Mouse (Mus musculus): ENCODE measurements around the gene Asb2.

Asb2 gene

DNA sequence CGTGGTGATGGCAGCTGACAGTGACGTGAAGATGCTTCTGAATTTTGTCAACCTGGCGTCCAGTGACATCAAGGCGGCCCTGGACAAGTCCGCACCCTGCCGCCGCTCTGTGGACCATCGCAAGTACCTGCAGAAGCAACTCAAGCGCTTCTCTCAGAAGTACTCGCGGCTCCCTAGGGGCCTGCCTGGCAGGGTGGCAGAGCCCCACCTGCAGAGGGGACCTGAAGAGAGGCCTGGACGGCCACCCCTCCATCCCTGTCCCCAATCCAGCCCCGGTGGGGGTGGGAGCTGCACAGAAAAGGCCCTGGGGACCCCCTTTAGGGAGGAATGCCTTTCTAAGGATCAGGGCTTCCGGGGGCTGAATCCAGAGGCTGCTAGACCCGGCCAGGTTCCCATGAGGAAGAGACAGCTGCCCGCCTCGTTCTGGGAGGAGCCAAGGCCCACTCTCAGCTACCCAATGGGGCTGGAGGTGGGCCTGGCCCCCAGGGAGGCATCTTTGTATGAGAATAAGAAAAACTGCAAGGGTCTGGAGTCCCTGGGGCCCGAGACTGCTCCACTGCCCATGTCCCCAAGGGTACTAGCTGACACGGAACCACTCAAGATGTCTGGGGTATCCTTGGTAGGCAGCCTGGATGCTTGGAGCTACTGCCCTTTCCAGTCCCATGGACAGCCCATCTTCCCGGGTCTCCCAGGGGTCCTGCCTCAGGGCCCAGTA, 39.8 kb downstream of the Asb2 start:
- no peak for DNase-seq (ENCODE audit: low spot score)

DNA sequence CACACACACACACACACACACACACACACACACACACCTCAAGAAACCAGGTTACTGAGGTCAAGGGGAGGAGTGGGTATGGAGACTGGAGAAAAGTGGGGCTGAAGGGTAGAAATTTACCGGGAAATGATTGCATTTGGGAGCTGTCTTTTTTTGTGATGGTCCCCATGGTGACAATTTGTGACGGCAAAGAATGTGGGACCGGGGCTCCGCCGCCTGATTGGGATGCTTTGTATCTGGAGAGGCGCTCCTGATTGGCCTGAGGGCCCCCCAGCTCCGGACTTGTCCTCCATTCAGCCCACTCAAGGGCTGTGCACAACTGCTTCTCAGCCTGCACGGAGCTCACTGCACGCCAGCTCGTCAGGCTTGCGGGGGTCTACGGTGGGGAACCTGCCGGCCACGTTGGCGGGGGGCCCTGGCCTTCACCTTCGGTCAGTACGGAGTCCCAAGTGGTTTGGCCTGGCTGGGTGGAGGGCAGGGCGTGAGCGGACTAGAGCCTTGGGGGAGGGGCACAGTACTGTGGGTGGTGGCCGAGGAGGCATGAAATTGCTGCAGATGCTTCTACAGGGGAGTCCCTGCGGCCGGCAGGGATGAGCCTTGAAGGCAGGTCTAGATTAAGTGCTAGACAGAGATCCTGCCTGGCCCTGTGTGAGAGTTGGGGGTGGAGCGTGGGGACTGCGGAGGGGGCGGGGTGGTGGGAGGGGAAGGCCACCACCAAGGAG, 41.0 kb downstream of the Asb2 start:
- no peak for DNase-seq (ENCODE audit: low spot score)

DNA sequence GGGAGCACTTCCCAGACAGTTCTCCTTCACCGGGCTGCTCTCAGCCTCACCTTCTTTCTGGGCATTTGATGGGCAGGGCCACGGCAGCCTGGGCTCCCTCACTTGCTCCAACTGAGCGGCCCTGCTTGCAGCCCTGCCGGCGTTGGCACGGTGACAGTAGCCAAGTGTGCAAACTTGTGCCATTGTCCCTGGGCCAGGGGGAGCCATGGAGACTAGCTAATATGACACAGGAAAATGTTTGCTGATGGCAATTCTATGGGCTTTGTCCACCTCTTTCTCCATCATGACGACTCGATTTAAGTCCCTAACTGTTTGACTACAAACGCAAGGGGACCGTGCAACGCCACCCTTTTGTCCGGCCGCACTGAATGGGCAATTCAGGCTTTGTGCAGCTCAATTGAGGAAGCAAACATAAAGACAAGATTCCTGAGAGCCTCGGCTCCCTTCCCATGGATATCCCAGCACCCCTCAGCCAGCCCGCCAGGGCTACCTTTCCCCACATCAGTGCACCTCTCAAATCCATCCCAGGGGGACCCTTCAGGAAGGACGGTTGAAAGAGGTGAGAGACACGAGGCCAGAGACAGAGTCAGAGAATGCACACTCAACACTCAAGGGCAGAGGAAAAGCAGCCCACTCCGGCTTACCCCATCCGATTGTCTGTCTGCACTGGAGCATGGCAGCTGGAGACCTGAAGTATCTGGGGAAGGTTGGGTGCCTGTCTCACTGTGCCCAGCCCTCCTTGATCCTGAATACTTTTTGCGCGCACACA, 41.7 kb downstream of the Asb2 start:
- DNase-seq (ENCODE audit: low spot score), result no peak

DNA sequence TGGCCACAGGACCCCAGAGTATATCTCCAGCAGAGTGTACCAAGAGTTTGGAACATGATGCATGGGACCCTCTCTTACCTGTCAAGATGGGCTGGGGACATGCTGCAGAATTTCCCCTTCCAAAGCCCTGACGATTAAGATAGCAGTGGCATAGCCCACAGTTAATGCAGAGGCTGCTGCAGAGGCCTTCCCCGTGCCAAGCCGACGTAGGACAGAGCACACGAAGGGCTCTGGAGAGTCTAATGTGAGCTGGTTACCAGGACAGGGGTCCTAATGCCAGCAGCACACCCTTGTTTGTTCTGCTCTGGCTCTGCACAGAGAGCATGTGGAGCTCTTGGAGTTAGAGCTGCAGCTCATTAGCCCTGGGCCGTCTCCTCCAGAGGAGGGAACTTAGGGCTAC, 42.5 kb downstream of the Asb2 start:
- DNase-seq (ENCODE audit: low spot score), result no peak

DNA sequence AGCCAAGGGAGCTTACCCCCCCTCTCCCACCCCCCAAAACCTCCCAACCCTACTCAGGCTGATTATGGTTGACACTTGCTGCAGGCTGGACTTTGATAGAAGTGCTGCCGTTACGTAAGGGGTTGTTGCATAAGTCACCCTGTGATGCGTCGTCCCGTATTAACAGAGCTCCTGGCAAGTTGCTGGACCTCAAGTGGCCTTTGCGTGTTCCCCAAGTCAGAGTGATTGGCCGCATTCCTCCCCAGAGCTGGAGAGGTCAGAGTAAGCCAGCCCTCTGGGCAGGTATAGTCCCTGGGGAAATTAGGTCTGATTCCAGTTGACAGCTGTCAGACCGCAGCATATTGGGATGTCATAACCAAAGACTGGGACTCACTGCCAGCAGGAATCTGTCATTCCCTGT, 43.9 kb downstream of the Asb2 start:
- DNase-seq (ENCODE audit: low spot score), result no peak

DNA sequence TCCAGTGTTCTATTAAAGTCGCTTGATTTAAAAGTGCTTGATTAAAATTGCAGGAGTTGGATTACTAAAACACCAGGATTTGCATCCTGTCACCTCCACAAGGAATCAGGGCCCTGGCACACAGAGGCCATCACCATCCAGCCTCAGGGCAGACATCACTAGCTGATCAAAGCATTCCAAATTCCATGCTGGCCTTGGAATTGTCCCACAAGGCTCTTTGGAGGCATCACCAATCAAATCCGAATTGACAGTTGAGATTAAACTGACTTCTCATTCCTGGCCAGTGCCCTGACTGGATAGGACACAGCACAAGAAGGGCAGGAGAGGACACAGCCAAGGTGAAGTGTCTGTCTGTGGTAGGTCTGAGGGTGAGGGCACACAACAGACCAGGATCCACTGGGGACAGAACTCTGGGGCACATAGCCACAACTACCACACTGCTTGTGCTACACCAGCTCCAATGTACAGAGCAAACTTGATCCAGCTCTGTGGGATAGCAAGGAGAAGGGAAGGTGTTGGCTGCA, 45.0 kb downstream of the Asb2 start, which contains the start of gene Fam181a:
Gene Fam181a (plus strand): TSS at position 232 of the 524 bp plus-strand sequence.
- no peak for DNase-seq (ENCODE audit: low spot score)

DNA sequence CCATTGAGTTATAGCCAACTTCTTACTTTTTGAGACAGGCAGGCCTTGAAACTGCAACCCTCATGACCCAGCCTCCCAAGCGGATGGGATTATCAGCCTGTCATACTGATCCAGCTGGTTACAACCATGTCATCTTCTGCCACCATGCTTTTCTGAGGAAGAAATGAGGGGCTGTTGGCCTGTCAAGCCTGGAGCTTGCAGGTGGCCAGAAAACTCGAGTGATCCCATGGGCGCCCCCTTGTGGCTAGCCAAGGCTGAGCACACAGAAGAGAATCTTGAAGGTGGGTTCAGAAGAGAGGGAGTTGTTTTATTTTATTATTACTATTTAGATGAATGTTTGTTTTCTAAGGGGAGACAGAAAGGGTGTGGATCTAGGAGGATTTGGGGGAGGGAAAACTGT, 49.1 kb downstream of the Asb2 start:
- peak; percentile 46 for DNase-seq (ENCODE audit: low spot score)

DNA sequence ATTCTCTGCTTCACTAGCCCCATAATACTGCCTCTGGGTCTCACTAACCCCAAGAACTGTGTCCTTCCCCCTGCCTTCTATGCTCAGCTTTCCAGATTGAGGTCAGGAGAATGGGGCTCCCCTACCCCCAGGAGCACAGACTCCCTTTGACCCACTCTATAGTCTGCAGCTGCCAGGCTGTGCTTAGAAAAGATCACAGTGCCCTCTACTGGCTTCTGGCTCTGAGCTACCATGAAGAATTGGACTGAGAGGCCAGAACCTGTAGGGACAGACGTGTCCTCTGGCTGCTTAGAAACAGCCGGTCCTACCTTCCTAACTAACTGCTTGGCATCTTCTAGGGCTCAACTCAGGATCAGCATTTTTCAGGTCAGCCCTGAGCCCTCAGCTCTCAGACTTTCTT, 49.6 kb downstream of the Asb2 start:
- DNase-seq (ENCODE audit: low spot score), result peak; percentile 41

DNA sequence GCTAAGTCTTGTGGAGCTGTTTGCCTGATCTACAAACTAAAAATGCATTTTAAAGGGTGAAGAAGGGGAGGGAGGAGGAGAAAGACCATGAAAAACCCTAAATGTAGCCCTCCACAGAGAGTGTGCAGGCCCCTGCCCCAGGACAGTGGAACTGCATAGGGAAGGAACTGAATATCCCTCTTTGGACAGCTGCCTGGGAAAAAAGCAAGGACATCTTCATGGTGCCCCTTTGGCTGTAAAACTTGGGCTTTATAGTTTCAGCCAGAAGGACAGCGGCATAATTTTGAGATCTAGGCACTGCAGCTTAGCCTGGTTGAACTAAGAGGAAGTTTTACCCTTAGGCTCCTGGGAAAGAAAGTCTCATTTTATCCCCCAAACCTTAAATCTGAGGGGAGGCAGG, 52.8 kb downstream of the Asb2 start:
- no peak for DNase-seq (ENCODE audit: low spot score)

DNA sequence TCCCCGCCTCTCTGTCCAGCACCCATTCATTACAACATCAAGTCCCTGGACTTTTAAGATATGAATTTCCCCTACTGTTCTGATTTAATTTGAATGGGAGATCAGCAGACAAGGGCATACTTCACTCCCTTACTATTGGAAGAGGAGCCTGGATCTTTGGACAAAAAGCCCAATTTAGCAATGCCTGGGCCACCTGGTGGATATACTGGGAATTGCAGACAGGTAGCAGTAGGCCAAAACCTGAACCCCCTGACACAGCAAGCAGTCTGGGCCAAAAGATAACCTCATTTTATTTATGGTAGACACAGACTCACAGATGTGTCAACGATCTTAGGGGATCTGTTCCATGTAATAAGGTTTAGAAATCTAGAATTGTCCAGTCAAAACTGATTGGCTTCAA, 54.2 kb downstream of the Asb2 start:
- peak; percentile 62 for DNase-seq (ENCODE audit: low spot score)

DNA sequence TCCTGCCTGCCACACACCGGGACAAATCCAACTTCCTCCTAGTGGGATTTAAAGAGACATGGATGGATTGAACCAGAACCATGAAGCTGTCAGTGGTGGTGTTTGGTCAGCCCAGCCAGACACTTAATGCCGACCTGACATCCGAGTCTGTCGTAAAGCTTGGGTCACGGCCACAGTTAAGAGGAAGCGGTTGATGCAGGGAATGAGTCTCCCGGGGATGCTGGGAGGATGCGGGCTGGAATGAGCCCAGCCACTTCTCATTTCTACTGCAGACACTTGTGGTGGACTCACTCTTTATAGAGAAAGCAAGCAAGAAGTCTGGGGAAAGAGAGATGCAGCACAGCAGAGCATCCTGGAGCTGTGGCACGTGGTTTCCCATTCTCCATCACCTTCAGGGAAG, 55.3 kb downstream of the Asb2 start:
- DNase-seq (ENCODE audit: low spot score), result no peak

DNA sequence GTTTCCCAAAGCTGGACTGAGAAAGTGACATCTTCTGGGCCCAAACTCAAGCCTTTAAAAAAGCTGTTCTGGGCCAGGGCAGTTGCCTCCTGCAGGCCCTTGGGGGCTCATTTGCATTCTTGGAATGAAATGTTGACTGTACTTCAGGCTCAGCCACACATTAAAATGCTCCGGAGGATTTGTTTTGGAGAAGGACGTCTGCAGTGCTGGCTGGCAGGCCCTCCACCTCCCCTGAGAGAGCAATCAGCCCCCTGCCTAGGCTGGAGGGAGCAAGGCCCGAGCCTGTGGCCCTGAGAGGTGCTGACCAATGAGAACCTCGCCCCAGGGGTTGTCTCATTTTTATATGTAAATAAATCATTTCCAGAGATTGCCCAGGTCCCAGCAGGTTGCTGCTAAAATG, 59.5 kb downstream of the Asb2 start:
- DNase-seq (ENCODE audit: low spot score), result no peak

DNA sequence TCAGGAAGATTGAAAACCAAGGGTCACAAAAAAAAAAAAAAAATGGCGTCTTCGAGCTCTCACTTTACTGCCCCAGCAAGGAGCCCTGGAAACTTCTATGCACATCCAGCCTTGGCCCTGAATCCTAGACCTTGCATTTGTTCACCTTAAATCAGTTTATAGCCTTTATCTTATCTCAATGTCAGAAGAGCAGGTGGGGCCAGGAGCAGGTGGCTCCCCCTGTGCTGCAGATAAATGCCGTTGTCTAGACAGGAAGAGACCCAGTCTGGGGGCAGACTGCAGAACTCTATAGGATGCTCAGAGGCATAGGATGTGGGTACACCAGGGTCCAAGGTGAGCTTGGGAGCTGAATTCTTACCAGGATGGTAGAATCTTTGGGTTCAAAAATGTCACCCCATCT, 63.4 kb downstream of the Asb2 start:
- DNase-seq (ENCODE audit: low spot score), result no peak

DNA sequence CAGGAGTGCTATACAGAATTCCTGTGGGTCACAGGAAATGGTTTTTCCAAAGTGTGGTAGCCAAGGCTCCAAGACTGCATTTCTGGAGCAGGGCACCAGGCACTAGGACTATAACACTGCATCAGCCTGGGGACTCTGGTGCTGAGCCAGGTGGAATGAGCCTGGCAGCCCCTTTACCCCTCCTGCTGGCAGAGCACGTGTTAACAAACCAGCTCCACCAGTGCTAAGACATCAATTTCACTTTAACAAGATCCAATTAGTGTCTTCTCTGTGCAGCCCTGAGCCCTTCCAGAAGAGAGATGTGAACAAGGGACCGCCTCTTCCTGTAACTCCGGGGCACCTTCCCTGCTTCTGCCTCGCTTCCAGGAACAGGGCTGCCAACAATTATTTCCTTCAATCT, 68.5 kb downstream of the Asb2 start:
- no peak for DNase-seq (ENCODE audit: low spot score)

DNA sequence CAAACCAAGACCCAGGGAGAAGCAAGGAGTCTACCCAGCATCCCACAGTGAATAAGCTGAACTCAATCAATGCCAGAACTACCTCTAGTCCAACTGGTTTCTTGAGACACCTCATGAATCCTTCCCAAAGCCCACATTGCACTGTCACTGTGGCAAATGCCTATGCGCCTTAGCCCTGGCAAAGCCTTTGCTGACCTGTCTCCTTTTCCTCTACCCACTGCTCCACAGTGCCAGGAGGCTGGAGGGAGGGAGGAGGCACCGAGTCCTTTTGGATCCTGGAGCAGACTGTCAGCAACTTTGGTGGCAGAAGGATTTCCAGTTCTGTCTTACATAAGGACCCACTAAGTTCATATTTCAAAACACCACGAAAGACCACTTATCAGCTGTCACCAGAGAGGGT, 72.4 kb downstream of the Asb2 start:
- no peak for DNase-seq (ENCODE audit: low spot score)

DNA sequence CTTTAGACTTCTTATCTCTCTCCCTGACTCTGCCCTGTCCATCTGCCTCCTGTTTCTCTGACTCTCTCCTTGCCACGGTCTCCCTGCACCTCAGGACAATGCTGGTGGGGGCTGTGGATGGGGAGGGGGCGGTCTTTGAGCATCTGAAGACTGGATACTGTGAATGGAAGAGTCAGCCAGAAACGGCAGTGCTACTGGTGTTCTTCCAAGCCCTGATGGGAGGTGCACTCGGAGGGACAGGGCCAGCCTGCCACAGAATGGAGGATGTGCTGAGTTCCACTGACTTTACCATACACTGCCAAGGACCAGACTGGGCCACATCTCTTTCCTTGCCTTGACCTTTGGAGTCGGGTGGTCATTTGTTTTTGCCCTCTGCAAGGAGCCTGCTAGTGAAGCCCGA, 72.9 kb downstream of the Asb2 start:
- DNase-seq (ENCODE audit: low spot score), result no peak

DNA sequence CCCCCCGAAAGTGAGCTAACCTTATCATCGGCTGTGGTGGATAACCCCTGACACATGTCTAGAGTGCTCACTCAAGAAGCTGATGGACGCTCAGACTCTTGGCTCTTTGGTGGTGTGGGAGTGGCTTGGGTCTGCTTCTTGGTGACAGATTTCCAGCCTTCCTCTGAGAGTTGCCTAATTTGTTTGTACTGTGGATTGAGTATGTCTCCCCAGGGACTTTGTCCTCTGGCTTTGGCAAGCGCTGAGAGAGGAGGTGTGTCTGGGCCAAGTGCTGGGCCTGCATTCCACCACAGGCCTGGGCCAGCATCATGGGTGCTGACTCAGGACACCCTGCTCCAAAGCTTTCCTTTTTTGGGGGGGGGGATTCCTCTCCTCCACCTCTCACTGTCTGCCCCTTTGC, 73.9 kb downstream of the Asb2 start:
- DNase-seq (ENCODE audit: low spot score), result no peak

DNA sequence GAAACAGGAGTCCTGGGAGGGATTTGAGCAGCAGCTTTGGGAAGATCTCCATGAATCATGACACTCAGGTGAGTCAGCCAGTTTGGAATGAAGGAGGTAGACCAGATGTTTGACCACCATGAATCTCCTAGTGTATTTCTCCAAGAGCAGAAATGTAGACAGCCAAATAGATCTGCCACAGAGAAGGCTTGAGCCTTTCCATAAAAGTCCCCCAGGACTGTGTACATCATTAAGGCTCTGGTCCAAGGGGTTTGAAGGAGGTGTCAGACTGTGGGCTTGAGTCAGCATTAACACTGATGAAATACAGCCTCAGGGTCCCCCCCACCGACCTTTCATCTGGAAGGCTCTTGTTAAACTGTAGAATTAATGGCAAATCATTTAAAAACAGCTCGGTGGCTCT, 74.3 kb downstream of the Asb2 start:
- DNase-seq (ENCODE audit: low spot score), result no peak

DNA sequence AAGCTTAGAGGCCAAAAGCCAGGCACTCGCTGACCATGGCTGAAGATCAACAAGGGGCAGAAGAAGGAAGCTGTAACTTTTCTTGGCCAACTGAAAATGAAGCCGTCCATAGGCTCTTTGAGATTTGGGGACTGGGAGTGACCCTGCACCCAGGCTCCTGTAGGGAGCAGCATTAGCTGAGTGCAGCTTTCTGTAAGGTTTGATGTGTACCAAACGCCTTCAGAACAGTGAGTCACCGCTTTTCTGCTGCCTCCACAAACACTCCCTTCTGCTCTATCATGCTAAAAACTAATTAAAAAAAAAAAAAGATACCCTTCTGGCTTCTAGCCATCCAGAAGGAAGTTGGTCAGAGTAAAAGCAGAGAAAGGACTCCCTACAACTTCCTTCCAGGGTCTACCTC, 79.4 kb downstream of the Asb2 start:
- peak; percentile 36 for DNase-seq (ENCODE audit: low spot score)

DNA sequence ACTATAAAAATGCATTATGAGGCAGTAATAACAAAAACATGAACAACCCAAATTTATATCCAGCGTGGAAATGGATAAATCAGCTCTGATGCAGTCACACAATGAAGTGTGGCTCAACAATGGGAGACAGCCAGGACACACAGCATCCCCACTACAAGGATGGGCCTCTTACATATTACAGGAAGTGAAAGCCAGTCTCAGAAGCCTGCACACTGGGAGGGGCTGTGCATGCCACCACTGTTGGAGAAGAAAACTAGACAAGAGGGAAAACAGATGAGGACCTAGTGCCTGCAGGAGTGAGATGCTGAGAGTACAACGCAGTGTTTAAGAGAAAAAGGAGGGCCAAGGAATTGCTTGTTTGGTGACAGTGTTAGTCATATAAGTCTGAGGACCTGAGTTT, 82.1 kb downstream of the Asb2 start:
- DNase-seq (ENCODE audit: low spot score), result no peak

DNA sequence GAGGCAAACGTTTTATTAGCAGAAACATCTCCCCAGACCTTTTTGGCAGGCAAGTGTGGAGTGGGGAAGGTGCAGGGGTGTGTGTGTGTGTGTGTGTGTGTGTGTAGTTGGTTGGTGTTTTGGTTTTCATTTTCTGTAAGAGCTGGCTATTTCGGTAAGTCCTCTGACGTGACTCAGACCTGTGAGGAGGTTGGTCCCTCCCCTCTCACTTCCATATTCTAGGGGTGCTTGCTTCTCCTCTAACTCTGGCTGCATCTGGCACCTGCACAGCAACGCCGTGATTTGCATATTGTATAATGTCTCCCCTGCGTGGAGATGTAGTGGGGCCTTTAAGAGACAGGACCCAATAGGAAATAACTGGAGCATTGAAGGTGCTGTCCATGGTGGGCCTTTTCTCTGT, 82.8 kb downstream of the Asb2 start:
- DNase-seq (ENCODE audit: low spot score), result no peak

DNA sequence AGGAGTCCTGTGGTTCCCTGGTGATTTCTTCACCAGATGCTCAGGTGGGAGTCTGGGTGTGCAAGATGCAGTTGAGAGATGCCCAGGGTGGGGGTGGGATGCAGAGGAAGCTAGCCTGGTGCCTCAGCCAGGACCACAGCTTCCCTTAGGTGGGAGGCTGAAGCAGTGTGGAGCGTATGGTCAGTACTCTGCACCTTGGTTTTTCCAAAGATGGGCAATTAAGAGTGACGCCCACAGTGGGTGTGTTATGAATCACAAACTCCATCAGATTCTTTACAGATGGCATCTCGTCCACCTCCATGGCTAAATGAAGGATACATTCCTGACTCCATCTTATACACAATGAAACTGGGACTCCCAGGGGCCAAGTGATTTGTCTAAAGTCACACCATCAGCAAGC, 83.6 kb downstream of the Asb2 start:
- DNase-seq (ENCODE audit: low spot score), result no peak
